8 mouse cellular contexts compared by ENCODE assay signal in the genomic region with DNA sequence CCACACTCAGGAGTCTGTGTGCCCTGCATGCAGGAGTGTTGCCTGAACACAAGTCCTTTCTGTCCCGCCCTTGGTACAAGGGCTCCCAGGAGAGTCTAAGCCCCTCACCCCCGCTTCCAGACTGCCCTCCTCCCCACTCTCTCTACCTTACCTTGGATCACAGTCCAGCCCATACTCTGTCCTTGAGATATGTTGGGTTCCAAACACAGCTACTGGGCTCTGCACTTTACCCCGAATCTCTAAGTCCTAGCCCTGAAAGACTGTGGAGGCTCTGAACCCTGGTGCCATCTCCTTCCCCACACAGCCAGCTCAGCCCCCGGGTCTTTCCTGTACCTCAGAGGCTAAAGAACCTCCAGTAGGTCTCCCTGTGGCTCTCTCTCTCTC.
DNase-seq lines count a peak whose midpoint lies in the region; ATAC-seq lines count a peak whose summit lies in the region.

No protein-coding gene starts in this region.

- H3K36me3 ChIP-seq in kidney, embryonic 14.5 days (ENCODE audit: control insufficient read depth, insufficient read depth, low read length), result no peaks in the 10 kb centered on the region
- H3K36me3 ChIP-seq in hindbrain, embryonic 12.5 days, result no peaks in the 10 kb centered on the region
- H3K36me3 ChIP-seq in midbrain, embryonic 14.5 days (ENCODE audit: control insufficient read depth, insufficient read depth, low read length), result no peaks in the 10 kb centered on the region

- H3K4me2 ChIP-seq in kidney, embryonic 14.5 days (replicated peaks; ENCODE audit: low read depth, low read length), result peak overlapping the region; percentile 35
- H3K4me2 ChIP-seq in hindbrain, embryonic 12.5 days (replicated peaks), result peak overlapping the region; percentile 31
- peak overlapping the region; percentile 21; the same call in 1 of the 2 replicates for H3K4me2 ChIP-seq in midbrain, embryonic 14.5 days (ENCODE audit: low read length)

- peak overlapping the region; percentile 54 for H3K9ac ChIP-seq in kidney, embryonic 14.5 days (ENCODE audit: low read depth, low read length)
- H3K9ac ChIP-seq in hindbrain, embryonic 12.5 days, result peak overlapping the region; percentile 1; the same call in 1 of the 2 replicates
- H3K9ac ChIP-seq in midbrain, embryonic 14.5 days (replicated peaks; ENCODE audit: low read length), result no peak overlapping the region; the same call in 1 of the 2 replicates

- H3K27me3 ChIP-seq in kidney, embryonic 14.5 days (ENCODE audit: control insufficient read depth, insufficient read depth, low read length), result no peaks in the 10 kb centered on the region
- H3K27me3 ChIP-seq in hindbrain, embryonic 12.5 days, result no peaks in the 10 kb centered on the region
- no peaks in the 10 kb centered on the region for H3K27me3 ChIP-seq in midbrain, embryonic 14.5 days (ENCODE audit: control insufficient read depth, insufficient read depth, low read length)

- 44% methylated on average over 4 of the region's 4 CpGs for WGBS in kidney, embryonic 14.5 days
- WGBS in hindbrain, embryonic 12.5 days, result 25% methylated on average over 4 of the region's 4 CpGs
- 14% methylated on average over 4 of the region's 4 CpGs for WGBS in midbrain, embryonic 14.5 days

- H3K9me3 ChIP-seq in kidney, embryonic 14.5 days (ENCODE audit: control insufficient read depth, low read length), result no peaks in the 10 kb centered on the region
- no peaks in the 10 kb centered on the region for H3K9me3 ChIP-seq in hindbrain, embryonic 12.5 days (replicated peaks)
- H3K9me3 ChIP-seq in midbrain, embryonic 14.5 days (ENCODE audit: control insufficient read depth, low read length), result no peaks in the 10 kb centered on the region

- H3K27ac ChIP-seq in kidney, embryonic 14.5 days (ENCODE audit: low read depth, low read length), result peak overlapping the region; percentile 88
- H3K27ac ChIP-seq in hindbrain, embryonic 12.5 days, result peak overlapping the region; percentile 77
- peak overlapping the region; percentile 63 for H3K27ac ChIP-seq in midbrain, embryonic 14.5 days (replicated peaks; ENCODE audit: low read depth, low read length)

- H3K4me3 ChIP-seq in kidney, embryonic 14.5 days (ENCODE audit: low read length), result peak overlapping the region; percentile 27
- H3K4me3 ChIP-seq in hindbrain, embryonic 12.5 days, result peak overlapping the region; percentile 15
- H3K4me3 ChIP-seq in midbrain, embryonic 14.5 days (replicated peaks; ENCODE audit: low read depth, low read length), result 0 out of 2 replicates have a peak overlapping the region, but pooled peaks have one; percentile 13

- H3K4me1 ChIP-seq in kidney, embryonic 14.5 days (ENCODE audit: control insufficient read depth, insufficient read depth, low read length), result peaks cover 12% of the 10 kb centered on the region; the same call in 1 of the 2 replicates
- peaks cover 41% of the 10 kb centered on the region for H3K4me1 ChIP-seq in hindbrain, embryonic 12.5 days
- H3K4me1 ChIP-seq in midbrain, embryonic 14.5 days (ENCODE audit: control insufficient read depth, insufficient read depth, low read length), result peaks cover 34% of the 10 kb centered on the region

- no peak for DNase-seq in kidney, postnatal 10 days
- DNase-seq in midbrain, embryonic 14.5 days, result no peak
- no peak for DNase-seq in urinary bladder, adult 18-20 months (ENCODE audit: low spot score in 2 of 2)
- no peak for DNase-seq in left cerebral cortex, adult 18-20 months (ENCODE audit: low spot score in 2 of 2)
- no peak for DNase-seq in ovary, postnatal 14 days (ENCODE audit: low spot score)

- ATAC-seq in kidney, embryonic 14.5 days (ENCODE audit: low FRiP score, low TSS enrichment), result peak; percentile 1; the same call in 1 of the 2 replicates
- ATAC-seq in activated CD4-positive, CD25-positive, alpha-beta regulatory T cell, adult 4 months, result peak; percentile 4
- ATAC-seq in hindbrain, embryonic 12.5 days (ENCODE audit: low FRiP score), result no peak
- no peak for ATAC-seq in midbrain, embryonic 14.5 days (ENCODE audit: low FRiP score, low TSS enrichment)

Comparison
In these comparisons a context has a peak if more than half of its experiments do, and no peak if none do; other contexts are left out.
1. ATAC-seq: peak in kidney, embryonic 14.5 days (single experiment) and activated CD4-positive, CD25-positive, alpha-beta regulatory T cell, adult 4 months (single experiment); none in hindbrain, embryonic 12.5 days (single experiment) and midbrain, embryonic 14.5 days (single experiment).
2. Peak in every context shown above with its lines, with median percentiles within 50 percentile points of each other: H3K27ac ChIP-seq, H3K4me2 ChIP-seq and H3K4me3 ChIP-seq.